Mouse (Mus musculus): ENCODE data around the gene Pus3. TPM values are rescaled to one million over a fixed set of nuclear protein-coding genes. Genes with fewer than 3 reads are reported as not detected.

Pus3 gene
- total RNA-seq (2023) = 10 to 100 TPM; 28.4 to 31.4 TPM

DNA sequence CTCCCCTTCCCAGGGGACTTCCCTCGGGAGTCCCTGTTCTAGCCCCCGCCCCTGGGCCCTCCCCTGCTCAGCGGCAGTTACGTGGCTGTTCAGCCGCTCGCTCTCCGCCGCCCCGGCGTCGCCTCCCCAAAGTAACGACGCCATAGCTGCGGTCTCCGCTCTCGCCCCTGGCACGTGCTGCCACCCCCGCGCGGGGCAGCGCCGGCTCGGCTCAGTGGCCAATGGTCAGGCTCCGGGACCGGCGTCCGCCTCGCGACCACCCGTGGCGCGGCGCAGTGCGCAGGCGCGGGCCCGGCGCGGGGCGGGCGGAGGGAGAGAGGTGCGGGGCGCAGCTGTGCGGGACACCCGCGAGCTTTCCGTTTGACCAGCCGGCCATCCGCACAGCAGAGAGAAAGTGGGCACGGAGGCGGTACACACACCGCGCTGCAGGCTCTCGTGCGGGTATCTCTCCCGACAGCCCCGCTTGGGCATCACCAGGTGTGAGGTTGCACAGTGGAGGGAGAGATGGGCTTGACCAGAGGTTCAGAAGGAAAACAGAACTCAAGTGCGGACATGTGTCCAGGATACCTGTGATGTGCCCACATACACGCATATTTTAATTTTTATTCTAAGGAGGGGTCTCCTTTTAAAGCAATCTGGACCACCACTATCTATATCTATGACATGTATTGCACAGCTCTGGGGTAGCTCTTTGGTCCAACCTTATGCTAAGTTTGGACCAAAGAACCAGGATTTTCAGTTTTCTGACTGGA lies at the start of gene Pus3, which contains the start of gene Ddx25:
Gene Pus3 (plus strand): TSS at position 339 of the 752 bp plus-strand sequence.
Gene Ddx25 (minus strand): TSS at position 272 of the 752 bp plus-strand sequence.

DNA sequence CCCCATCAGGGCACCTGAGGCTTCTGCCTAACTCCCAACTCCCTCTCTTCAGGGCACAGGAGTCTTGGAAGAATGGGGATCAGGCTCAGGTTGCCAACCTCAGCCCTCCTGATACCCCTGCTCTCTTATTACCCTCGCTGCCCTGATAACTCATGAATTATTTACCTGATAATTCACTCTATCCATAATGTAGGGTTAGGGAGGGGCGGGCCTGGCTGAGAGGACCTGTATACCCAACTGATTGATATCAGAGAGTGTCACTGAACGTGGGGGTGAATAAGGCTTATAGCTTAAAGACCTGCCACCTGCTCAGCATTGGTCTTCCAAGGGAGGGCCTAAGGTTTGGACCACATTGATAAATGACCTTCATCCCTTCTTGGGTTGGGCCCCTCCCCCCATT lies 40.2 kb upstream of the Pus3 start, which contains the start of gene Gm1113:
Gene Gm1113 (minus strand): TSS at position 101 of the 400 bp plus-strand sequence.

DNA sequence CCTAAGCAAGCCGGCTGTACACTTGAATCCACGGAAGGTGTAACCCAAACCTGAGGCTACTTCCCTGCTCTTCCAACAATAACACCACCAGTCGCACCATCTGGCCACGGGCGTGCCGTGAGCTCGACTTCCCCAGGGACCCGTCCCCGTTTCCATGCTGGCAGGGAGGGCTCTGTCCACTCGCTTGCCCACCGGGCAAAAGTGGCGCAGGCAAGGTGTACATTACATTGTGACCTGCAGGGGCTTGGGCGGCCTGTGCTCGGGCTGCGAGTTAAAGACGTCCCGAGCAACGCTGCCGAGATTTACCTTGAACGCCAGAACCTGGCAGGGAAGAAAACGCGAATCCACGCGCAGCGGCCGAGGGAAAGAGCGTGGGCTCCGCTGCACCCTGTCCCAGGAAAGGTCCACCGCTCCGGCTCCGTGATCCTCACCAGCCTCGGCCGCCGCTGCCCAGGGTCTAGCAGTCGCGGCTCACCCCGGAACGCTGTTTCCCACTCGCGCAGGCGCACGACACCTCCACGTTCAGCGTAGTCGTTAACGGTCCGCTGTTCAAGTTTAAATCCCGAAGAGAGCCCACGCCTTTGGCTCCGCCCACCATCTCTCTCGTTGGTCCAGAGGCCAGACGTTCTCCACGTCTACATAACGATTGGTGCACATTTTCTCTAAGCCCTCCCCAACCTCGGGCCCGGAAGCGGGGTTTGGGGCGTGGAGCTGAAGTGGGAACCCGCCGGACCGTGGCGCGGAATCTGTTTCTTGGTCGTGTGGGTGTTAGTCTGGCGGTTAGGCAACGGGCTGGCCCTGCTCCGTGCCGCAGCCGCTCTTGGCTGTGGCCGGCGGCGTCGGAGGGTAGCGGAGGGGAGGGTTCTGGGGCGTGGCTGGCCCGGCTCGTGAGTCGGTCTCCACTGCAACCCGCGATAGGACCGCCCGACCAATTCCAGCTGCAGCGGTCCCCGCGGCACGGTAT lies 11.5 kb downstream of the Pus3 start, which contains the start of the genes Pate2 and Hyls1:
Gene Pate2 (plus strand): TSS at position 714 of the 964 bp plus-strand sequence.
Gene Hyls1 (minus strand): TSS at position 828 of the 964 bp plus-strand sequence.

DNA sequence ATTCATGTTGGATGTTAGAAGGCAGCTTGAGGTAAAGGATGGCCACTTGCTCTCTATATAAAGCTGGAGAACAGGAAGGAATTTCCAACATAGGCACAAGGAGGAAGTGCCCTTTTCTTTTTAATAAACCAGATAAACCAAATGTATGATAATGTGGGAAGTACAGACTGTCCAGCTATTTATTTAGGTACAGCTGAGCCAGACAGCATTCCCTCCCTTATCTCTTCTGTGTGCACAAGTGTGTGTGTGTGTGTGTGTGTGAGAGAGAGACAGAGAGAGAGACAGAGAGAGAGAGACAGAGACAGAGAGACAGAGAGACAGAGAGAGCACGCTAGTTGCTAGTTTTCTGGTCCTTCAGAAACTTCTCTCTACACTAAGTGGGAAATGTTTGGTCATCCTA lies 53.4 kb downstream of the Pus3 start, which contains the start of gene Pate4:
Gene Pate4 (minus strand): TSS at position 101 of the 400 bp plus-strand sequence.

Other genes starting within 250 kb of the Pus3 start
- 1 to 10 TPM; 7.5 to 9.8 TPM for gene Cdon, start 137.5 kb upstream of the Pus3 start, total RNA-seq (2023)
- not detected for gene Gm1113, start 40.3 kb upstream of the Pus3 start, total RNA-seq (2023)
- 1 to 10 TPM; 2.0 to 2.2 TPM for gene Ddx25, start 67 bp upstream of the Pus3 start, total RNA-seq (2023)
- gene Pate2, start 11.7 kb downstream of the Pus3 start, total RNA-seq (2023) = not detected
- gene Hyls1, start 11.8 kb downstream of the Pus3 start, total RNA-seq (2023) = 10 to 100 TPM; 16.7 to 20.9 TPM
- not detected for gene Pate4, start 53.3 kb downstream of the Pus3 start, total RNA-seq (2023)
- gene Pate3, start 89.6 kb downstream of the Pus3 start, total RNA-seq (2023) = not detected
- not detected for gene Pate1, start 128.8 kb downstream of the Pus3 start, total RNA-seq (2023)
- gene Gm17677, start 182.5 kb downstream of the Pus3 start, total RNA-seq (2023) = not detected
- not detected for gene Gm17727, start 219.5 kb downstream of the Pus3 start, total RNA-seq (2023)
- gene Gm27235, start 231.5 kb downstream of the Pus3 start, total RNA-seq (2023) = not detected
- not detected for gene D730048I06Rik, start 231.5 kb downstream of the Pus3 start, total RNA-seq (2023)